Mouse (Mus musculus) stomach, postnatal 0 days (tissue): Measurements from ENCODE around the gene Sgce. TPM values are rescaled to one million over a fixed set of nuclear protein-coding genes. Genes with fewer than 3 reads are reported as not detected.

Source experiments
- ATAC-seq: fragments of 200-750 bp; cut with Nextera tagmentation; 2 replicates; pipeline ENCODE4 v1.8.0; 2017; ENCODE audit not compliant: low FRiP score, low TSS enrichment
- DNase-seq: peaks from one replicate; pipeline ENCODE4 v3.0.0-alpha.2; 2016; ENCODE audit warnings: low spot score
- H3K27ac ChIP-seq: fragments of 300-500 bp; sonication (generic); replicated peaks from 2 replicates; pipeline ENCODE4 v1.5.1; 2014; ENCODE audit warnings: mild to moderate bottlenecking, control low read depth
- H3K27me3 ChIP-seq: fragments of 300-500 bp; sonication (generic); 2 replicates; pipeline ENCODE4 v1.6.1; 2014; ENCODE audit warnings: low read length; ENCODE audit not compliant: control insufficient read depth, insufficient read depth
- H3K36me3 ChIP-seq: fragments of 300-500 bp; sonication (generic); 2 replicates; pipeline ENCODE4 v1.6.1; 2014; ENCODE audit warnings: low read length, mixed read lengths; ENCODE audit not compliant: control insufficient read depth, insufficient read depth
- H3K4me1 ChIP-seq: fragments of 300-500 bp; sonication (generic); replicated peaks from 2 replicates; pipeline ENCODE4 v1.6.1; 2014; ENCODE audit warnings: antibody characterized with exemption; ENCODE audit not compliant: control insufficient read depth, insufficient read depth
- H3K4me2 ChIP-seq: fragments of 300-500 bp; sonication (generic); replicated peaks from 2 replicates; pipeline ENCODE4 v1.6.1; 2014; ENCODE audit warnings: low read depth, mild to moderate bottlenecking, control low read depth, moderate library complexity
- H3K4me3 ChIP-seq: fragments of 300-500 bp; sonication (generic); 2 replicates; pipeline ENCODE4 v1.5.1; 2014; ENCODE audit warnings: low read depth, low read length, control low read depth
- H3K9ac ChIP-seq: fragments of 300-500 bp; sonication (generic); 2 replicates; pipeline ENCODE4 v1.6.1; 2014; ENCODE audit warnings: mild to moderate bottlenecking, low read length, control low read depth, mixed read lengths
- H3K9me3 ChIP-seq: fragments of 300-500 bp; sonication (generic); 2 replicates; pipeline ENCODE4 v1.6.1; 2016; ENCODE audit warnings: low read length; ENCODE audit not compliant: control insufficient read depth
- CTCF ChIP-seq: IDR thresholded peaks from 2 replicates; pipeline ENCODE4 v1.5.1; 2016; ENCODE audit warnings: antibody characterized with exemption, low read depth, mild to moderate bottlenecking, moderate library complexity
- EP300 ChIP-seq: optimal IDR thresholded peaks from 2 replicates; pipeline ENCODE3; 2016; ENCODE audit warnings: antibody characterized with exemption
- WGBS: fragments of 180-500 bp; shearing (Covaris S2); extraction: QIAGEN DNeasy Blood & Tissue Kit; methylation state at CpG from one replicate; pipeline ENCODE4 v1.1.7; 2014; 5-methylcytosine and 5-hydroxymethylcytosine counted together
- polyA plus RNA-seq: library from polyadenylated mRNA; unstranded; fragments of >200 nt; fragmentation: Nextera tagmentation; extraction: Ambion mirVana; gene quantifications from 2 replicates; pipeline ENCODE4 v1.2.1, GENCODE M21; 2015

Sgce gene
- polyA plus RNA-seq, 1 experiment from 2014 or later = 45.8 TPM

DNA sequence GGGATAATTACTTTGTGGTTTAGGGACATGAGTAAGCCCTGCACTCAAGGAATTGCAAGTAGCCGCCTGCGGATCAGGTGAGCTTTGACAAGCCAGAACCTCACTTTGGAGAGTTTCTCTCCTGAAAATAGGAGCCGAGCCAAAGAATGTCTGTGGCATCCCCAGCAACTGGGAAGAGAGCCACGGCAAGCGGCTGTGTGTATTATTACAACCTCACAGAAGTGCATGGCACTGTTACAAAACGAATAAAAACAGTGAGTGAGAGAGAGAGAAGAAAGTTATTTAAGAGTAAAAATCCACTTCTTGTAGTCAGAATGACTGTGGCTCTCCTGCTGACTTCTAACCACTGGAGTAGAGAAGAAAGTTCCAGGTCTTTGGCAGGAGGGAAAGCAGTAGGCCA, 6.5 kb downstream of the Sgce start:
- TF ChIP-seq EP300 = no peak
- no peak for TF ChIP-seq CTCF
- DNase-seq (no peak), ATAC-seq (no peak)
- no peaks in the 10 kb centered on the region for H3K9me3 ChIP-seq
- no peaks in the 10 kb centered on the region for H3K4me1 ChIP-seq
- H3K4me2 ChIP-seq = no peak overlapping the region
- H3K36me3 ChIP-seq = no peaks in the 10 kb centered on the region
- H3K9ac ChIP-seq = no peak overlapping the region
- no peak overlapping the region for H3K4me3 ChIP-seq
- H3K27ac ChIP-seq = no peak overlapping the region
- 23% methylated on average over 6 of the region's 6 CpGs for WGBS
- H3K27me3 ChIP-seq = no peaks in the 10 kb centered on the region

GRCm38 (mm10) chr6:4739522-4740355, 7.3 kb downstream of the Sgce start:
- H3K9me3 ChIP-seq = no peaks in the 10 kb centered on the region
- no peak overlapping the region for H3K9ac ChIP-seq
- H3K36me3 ChIP-seq = no peaks in the 10 kb centered on the region
- 38% methylated on average over 13 of the region's 13 CpGs for WGBS
- H3K27me3 ChIP-seq = no peaks in the 10 kb centered on the region
- H3K4me3 ChIP-seq = no peak overlapping the region
- H3K27ac ChIP-seq = no peak overlapping the region
- H3K4me1 ChIP-seq = no peaks in the 10 kb centered on the region
- no peak overlapping the region for H3K4me2 ChIP-seq
- TF ChIP-seq CTCF = no peak
- TF ChIP-seq EP300 = no peak
- ATAC-seq (no peak), DNase-seq (no peak)

- no peak overlapping the region for H3K27ac ChIP-seq
- no peaks in the 10 kb centered on the region for H3K4me1 ChIP-seq
- WGBS = 58% methylated on average over 2 of the region's 2 CpGs
These were observed 8.3 kb downstream of the Sgce start for GRCm38 (mm10) chr6:4738717-4739116.

GRCm38 (mm10) chr6:4738034-4738629, 8.9 kb downstream of the Sgce start:
- 68% methylated on average over 11 of the region's 11 CpGs for WGBS
- Histone ChIP-seq H3K4me1 (no peaks in the 10 kb centered on the region), H3K4me3 (no peak overlapping the region), H3K9me3 (no peaks in the 10 kb centered on the region), H3K36me3 (no peaks in the 10 kb centered on the region), H3K27me3 (no peaks in the 10 kb centered on the region), H3K4me2 (no peak overlapping the region), H3K9ac (no peak overlapping the region), H3K27ac (no peak overlapping the region)
- no peak for TF ChIP-seq CTCF
- no peak for ATAC-seq
- no peak for DNase-seq

More at GRCm38 (mm10) chr6:4738717-4739116, 8.3 kb downstream of the Sgce start:
- TF ChIP-seq EP300 (no peak), CTCF (no peak)
- H3K9me3 ChIP-seq = no peaks in the 10 kb centered on the region
- no peak overlapping the region for H3K4me3 ChIP-seq
- H3K9ac ChIP-seq = no peak overlapping the region
- DNase-seq (no peak), ATAC-seq (no peak)
- no peaks in the 10 kb centered on the region for H3K27me3 ChIP-seq
- no peaks in the 10 kb centered on the region for H3K36me3 ChIP-seq
- no peak overlapping the region for H3K4me2 ChIP-seq

- no peak for ATAC-seq
- TF ChIP-seq CTCF = no peak
- no peak for TF ChIP-seq EP300
- 85% methylated on average over 9 of the region's 9 CpGs for WGBS
These were observed 10.6 kb downstream of the Sgce start for GRCm38 (mm10) chr6:4736372-4736771.

GRCm38 (mm10) chr6:4733208-4733607, 13.8 kb downstream of the Sgce start:
- H3K4me3 ChIP-seq = no peak overlapping the region
- WGBS = 57% methylated on average over 8 of the region's 8 CpGs
- H3K27me3 ChIP-seq = no peaks in the 10 kb centered on the region
- H3K9ac ChIP-seq = no peak overlapping the region
- ATAC-seq = no peak
- DNase-seq = no peak
- no peaks in the 10 kb centered on the region for H3K9me3 ChIP-seq
- no peak for TF ChIP-seq EP300
- no peak for TF ChIP-seq CTCF
- no peak overlapping the region for H3K27ac ChIP-seq
- H3K4me2 ChIP-seq = no peak overlapping the region
- H3K4me1 ChIP-seq = no peaks in the 10 kb centered on the region
- H3K36me3 ChIP-seq = no peaks in the 10 kb centered on the region

More at GRCm38 (mm10) chr6:4736372-4736771, 10.6 kb downstream of the Sgce start:
- DNase-seq = no peak
- Histone ChIP-seq H3K36me3 (no peaks in the 10 kb centered on the region), H3K9me3 (no peaks in the 10 kb centered on the region), H3K4me2 (no peak overlapping the region), H3K27me3 (no peaks in the 10 kb centered on the region), H3K4me3 (no peak overlapping the region), H3K27ac (no peak overlapping the region), H3K9ac (no peak overlapping the region), H3K4me1 (no peaks in the 10 kb centered on the region)
